Mouse (Mus musculus) stomach, embryonic 15.5 days (tissue): ENCODE results near the gene Kcnj14. TPM values are rescaled to one million over a fixed set of nuclear protein-coding genes. Genes with fewer than 3 reads are reported as not detected.

Source experiments
- ATAC-seq: fragments of 200-750 bp; cut with Nextera tagmentation; 2 replicates; pipeline ENCODE4 v1.8.0; 2017; ENCODE audit warnings: low read depth, moderate number of reproducible peaks, moderate TSS enrichment; ENCODE audit not compliant: insufficient read depth, low FRiP score
- H3K27ac ChIP-seq: fragments of 300-500 bp; sonication (generic); 2 replicates; pipeline ENCODE4 v1.5.1; 2015; ENCODE audit warnings: mild to moderate bottlenecking, inconsistent platforms
- H3K27me3 ChIP-seq: fragments of 300-500 bp; sonication (generic); replicated peaks from 2 replicates; pipeline ENCODE4 v1.6.1; 2015; ENCODE audit warnings: inconsistent platforms
- H3K36me3 ChIP-seq: fragments of 300-500 bp; sonication (generic); 2 replicates; pipeline ENCODE4 v1.6.1; 2015; ENCODE audit warnings: inconsistent platforms
- H3K4me1 ChIP-seq: fragments of 300-500 bp; sonication (generic); 2 replicates; pipeline ENCODE4 v1.6.1; 2015; ENCODE audit warnings: inconsistent platforms
- H3K4me2 ChIP-seq: fragments of 300-500 bp; sonication (generic); 2 replicates; pipeline ENCODE4 v1.6.1; 2015; ENCODE audit warnings: mild to moderate bottlenecking, inconsistent platforms
- H3K4me3 ChIP-seq: fragments of 300-500 bp; sonication (generic); replicated peaks from 2 replicates; pipeline ENCODE4 v1.5.1; 2015; ENCODE audit warnings: inconsistent platforms
- H3K9ac ChIP-seq: fragments of 300-500 bp; sonication (generic); 2 replicates; pipeline ENCODE4 v1.6.1; 2015; ENCODE audit warnings: inconsistent platforms
- H3K9me3 ChIP-seq: fragments of 300-500 bp; sonication (generic); 2 replicates; pipeline ENCODE4 v1.6.1; 2016; ENCODE audit warnings: inconsistent platforms
- WGBS: fragments of 180-500 bp; shearing (Covaris S2); methylation state at CpG from one replicate; pipeline ENCODE4 v1.1.7; 2015; 5-methylcytosine and 5-hydroxymethylcytosine counted together
- polyA plus RNA-seq: library from polyadenylated mRNA; unstranded; fragments of >200 nt; fragmentation: Nextera tagmentation; extraction: Ambion mirVana; gene quantifications from 2 replicates; pipeline ENCODE4 v1.2.1, GENCODE M21; 2015

Kcnj14 gene
- polyA plus RNA-seq, 1 experiment from 2014 or later = 1.0 TPM

DNA sequence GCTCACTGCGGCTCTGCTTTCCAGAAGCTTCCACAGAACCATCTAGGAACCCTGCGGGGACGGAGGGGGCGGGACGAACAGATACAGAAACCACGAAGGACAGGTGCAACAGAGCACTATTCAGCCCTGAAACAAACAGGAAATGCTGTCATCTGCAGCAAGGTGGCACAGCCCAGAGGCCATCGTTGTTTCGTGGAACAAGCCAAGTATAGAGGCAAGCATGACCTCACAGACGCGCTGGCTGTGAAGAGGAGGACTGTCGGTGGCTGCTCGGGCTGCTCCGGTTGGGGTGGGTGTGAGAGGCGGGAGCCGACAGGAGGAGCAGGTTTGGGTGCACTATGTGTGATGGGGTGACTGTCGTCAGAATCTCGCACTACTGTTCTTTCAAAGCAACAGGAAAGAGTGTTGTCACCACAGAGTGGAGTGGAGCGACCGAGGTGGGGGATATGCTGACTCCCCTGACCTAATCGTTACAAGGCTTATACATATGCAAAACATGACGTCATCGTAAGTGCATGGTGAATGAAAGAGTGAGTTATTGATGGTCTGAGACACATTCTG is 45.4 kb downstream of the Kcnj14 start:
- Histone ChIP-seq H3K9me3 (no peaks in the 10 kb centered on the region), H3K36me3 (no peaks in the 10 kb centered on the region), H3K4me2 (peak overlapping the region; percentile 39), H3K4me1 (peaks cover 10% of the 10 kb centered on the region; the same call in 1 of the 2 replicates), H3K27me3 (no peaks in the 10 kb centered on the region; the same call in 1 of the 2 replicates), H3K9ac (no peak overlapping the region), H3K4me3 (no peak overlapping the region), H3K27ac (no peak overlapping the region)
- 20% methylated on average over 22 of the region's 22 CpGs for WGBS
- no peak for ATAC-seq

DNA sequence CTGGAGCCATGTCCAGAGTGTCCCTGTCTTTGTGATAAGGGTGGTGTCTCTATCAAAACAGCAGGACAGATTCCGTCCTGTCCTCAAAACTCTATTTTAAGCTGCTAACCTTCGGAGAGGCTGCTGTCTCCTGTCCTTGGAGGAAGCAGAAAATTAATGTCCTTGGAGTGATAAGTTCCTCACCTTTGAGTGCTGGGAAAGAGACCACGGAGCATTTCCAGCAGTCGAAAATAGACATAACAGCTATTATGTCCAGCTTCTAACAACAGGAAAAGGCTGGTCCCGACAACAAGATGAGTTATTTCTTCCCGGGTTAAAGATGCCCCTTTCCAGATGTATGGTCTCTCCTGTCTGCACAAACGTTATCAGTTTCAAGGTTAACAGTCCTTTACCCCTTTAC is 49.3 kb downstream of the Kcnj14 start:
- ATAC-seq = no peak
- H3K9me3 ChIP-seq = no peaks in the 10 kb centered on the region
- WGBS = 58% methylated on average over 7 of the region's 7 CpGs

DNA sequence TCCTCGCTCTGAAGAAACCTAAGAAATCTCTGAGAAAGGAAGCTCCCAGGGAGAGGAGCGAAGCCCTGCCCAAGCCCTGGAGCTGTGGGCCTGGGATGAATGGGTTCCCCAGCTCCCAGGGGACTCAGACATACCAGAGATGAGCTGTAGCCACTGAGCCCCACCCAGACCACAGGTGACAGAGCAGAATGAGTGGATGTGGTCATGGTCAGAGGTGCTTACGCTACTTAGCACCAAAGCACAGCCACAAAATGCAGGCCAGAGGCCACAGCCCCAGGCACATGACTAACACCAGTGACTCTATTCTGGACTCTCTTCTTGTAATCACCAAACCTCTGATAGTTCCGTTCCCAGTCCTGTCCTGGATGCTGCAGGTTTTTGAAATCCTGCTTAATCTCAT is 53.5 kb downstream of the Kcnj14 start:
- WGBS = 63% methylated on average over 4 of the region's 4 CpGs
- no peaks in the 10 kb centered on the region for H3K27me3 ChIP-seq
- no peaks in the 10 kb centered on the region for H3K36me3 ChIP-seq
- no peak overlapping the region for H3K4me2 ChIP-seq
- no peak overlapping the region for H3K9ac ChIP-seq
- no peak overlapping the region for H3K4me3 ChIP-seq
- H3K4me1 ChIP-seq = 0 out of 2 replicates have a peak, but pooled peaks cover 4% of the 10 kb centered on the region
- H3K27ac ChIP-seq = no peak overlapping the region
- H3K9me3 ChIP-seq = no peaks in the 10 kb centered on the region
- no peak for ATAC-seq

More for the DNA sequence above, 49.3 kb downstream of the Kcnj14 start:
- no peak overlapping the region for H3K9ac ChIP-seq
- H3K4me2 ChIP-seq = no peak overlapping the region
- H3K4me1 ChIP-seq = peaks cover 3% of the 10 kb centered on the region; the same call in 1 of the 2 replicates
- no peak overlapping the region for H3K4me3 ChIP-seq
- no peak overlapping the region for H3K27ac ChIP-seq
- H3K36me3 ChIP-seq = no peaks in the 10 kb centered on the region
- no peaks in the 10 kb centered on the region for H3K27me3 ChIP-seq

DNA sequence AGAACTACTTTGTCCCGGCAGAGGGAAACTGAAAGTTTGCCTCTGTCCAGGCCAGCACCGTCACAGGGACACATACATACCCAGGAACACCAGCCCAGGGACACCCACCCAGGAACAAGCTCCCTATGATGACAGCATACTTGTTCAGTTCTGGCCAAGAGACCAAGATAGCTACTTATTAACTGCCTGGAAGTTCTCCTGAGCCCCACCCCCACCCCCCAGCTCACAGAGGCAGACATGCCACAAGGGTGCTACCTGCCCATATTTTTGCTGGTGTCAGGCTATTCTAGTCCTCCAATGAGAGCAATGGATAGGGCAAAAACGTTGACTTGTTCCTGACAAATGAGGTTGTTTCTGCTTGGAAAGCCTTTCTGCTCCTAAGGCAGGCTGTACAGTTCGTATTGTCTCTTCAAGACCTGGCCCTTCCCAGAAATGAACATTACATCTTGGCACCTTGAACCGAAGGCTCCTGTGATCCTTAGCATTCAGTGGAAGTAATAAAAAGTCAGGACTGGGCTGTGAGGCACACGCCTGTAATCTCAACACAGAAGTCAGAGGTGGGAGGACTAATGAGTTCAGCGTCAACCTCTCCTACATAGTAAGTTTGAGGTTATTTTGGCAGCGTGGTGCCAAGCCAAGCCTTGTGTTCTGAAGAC is 54.0 kb downstream of the Kcnj14 start:
- 55% methylated on average over 8 of the region's 8 CpGs for WGBS
- Histone ChIP-seq H3K4me1 (0 out of 2 replicates have a peak, but pooled peaks cover 4% of the 10 kb centered on the region), H3K36me3 (no peaks in the 10 kb centered on the region), H3K4me2 (no peak overlapping the region), H3K27ac (no peak overlapping the region), H3K4me3 (no peak overlapping the region), H3K9me3 (no peaks in the 10 kb centered on the region), H3K9ac (no peak overlapping the region), H3K27me3 (no peaks in the 10 kb centered on the region)
- ATAC-seq = no peak

DNA sequence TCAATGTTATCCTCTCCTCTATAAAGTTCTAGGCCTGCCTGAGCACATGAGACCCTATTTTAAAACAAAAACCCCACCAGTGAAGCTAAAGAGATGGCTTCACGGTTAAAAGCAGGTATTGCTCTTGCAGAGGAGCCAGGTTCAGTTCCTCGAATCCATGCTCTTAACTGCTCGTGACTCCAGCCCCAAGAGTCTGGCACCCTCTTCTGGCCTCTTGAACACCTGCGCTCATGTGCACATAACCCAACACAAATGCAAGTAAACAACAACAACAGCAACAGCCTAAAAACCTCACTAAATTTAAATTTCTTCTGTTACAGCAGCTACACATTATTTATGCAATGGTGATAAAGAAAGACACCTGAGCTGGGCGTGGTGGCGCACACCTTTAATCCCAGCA is 57.1 kb downstream of the Kcnj14 start:
- no peak for ATAC-seq
- Histone ChIP-seq H3K4me1 (0 out of 2 replicates have a peak, but pooled peaks cover 4% of the 10 kb centered on the region), H3K9ac (no peak overlapping the region), H3K27me3 (no peaks in the 10 kb centered on the region), H3K9me3 (no peaks in the 10 kb centered on the region), H3K4me3 (no peak overlapping the region), H3K27ac (no peak overlapping the region), H3K36me3 (no peaks in the 10 kb centered on the region), H3K4me2 (no peak overlapping the region)
- 91% methylated on average over 6 of the region's 6 CpGs for WGBS

DNA sequence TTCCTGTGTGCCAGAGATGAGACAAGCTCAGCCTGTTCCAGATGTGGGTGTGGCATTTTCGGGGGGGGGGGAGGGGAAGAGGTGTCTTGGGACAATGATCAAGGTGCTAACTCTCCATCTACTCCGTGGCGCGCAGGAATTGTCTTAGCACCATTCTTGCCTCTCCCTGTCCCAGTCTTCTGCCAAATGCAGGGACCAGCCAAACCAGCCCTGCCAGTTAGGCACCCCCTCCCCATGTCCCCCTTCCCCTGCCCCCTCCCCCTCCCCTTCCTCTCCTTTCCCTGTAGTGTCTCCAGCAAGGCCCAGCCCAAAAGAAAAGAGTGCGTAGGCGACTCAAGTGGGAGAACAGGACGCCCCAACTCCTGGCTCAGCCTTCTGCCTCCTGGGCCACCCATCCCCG is 57.8 kb downstream of the Kcnj14 start:
- H3K9ac ChIP-seq = no peak overlapping the region
- no peak overlapping the region for H3K4me2 ChIP-seq
- H3K27me3 ChIP-seq = no peaks in the 10 kb centered on the region
- H3K36me3 ChIP-seq = no peaks in the 10 kb centered on the region
- H3K9me3 ChIP-seq = no peaks in the 10 kb centered on the region
- H3K27ac ChIP-seq = no peak overlapping the region
- no peak overlapping the region for H3K4me3 ChIP-seq
- ATAC-seq = no peak
- WGBS = 53% methylated on average over 8 of the region's 8 CpGs
- H3K4me1 ChIP-seq = 0 out of 2 replicates have a peak, but pooled peaks cover 4% of the 10 kb centered on the region

Other genes starting within 250 kb of the Kcnj14 start
- gene Fgf21, start 209.3 kb downstream of the Kcnj14 start, polyA plus RNA-seq = 0.18 and 0.41 TPM in 2 replicates
- 0.76 and 0.84 TPM in 2 replicates for gene Fut1, start 207.5 kb downstream of the Kcnj14 start, polyA plus RNA-seq
- 0.19 and 0.31 TPM in 2 replicates for gene Izumo1, start 203.0 kb downstream of the Kcnj14 start, polyA plus RNA-seq
- gene Rasip1, start 197.3 kb downstream of the Kcnj14 start, polyA plus RNA-seq = 11.0 and 11.6 TPM in 2 replicates
- 7.4 and 9.5 TPM in 2 replicates for gene Mamstr, start 184.8 kb downstream of the Kcnj14 start, polyA plus RNA-seq
- gene Fut2, start 158.4 kb downstream of the Kcnj14 start, polyA plus RNA-seq = 5.2 and 6.7 TPM in 2 replicates
- 0.70 and 1.0 TPM in 2 replicates for gene Ntn5, start 140.8 kb downstream of the Kcnj14 start, polyA plus RNA-seq
- gene Sec1, start 130.4 kb downstream of the Kcnj14 start, polyA plus RNA-seq = 3.6 and 4.5 TPM in 2 replicates
- gene Car11, start 124.9 kb downstream of the Kcnj14 start, polyA plus RNA-seq = 9.6 and 10.1 TPM in 2 replicates
- 2.8 and 4.4 TPM in 2 replicates for gene Dbp, start 119.7 kb downstream of the Kcnj14 start, polyA plus RNA-seq
- gene Rpl18, start 109.3 kb downstream of the Kcnj14 start, polyA plus RNA-seq = 954 and 1,069 TPM in 2 replicates
- 35.4 and 36.7 TPM in 2 replicates for gene Sphk2, start 106.8 kb downstream of the Kcnj14 start, polyA plus RNA-seq
- gene Fam83e, start 103.6 kb downstream of the Kcnj14 start, polyA plus RNA-seq = 12.8 and 13.3 TPM in 2 replicates
- gene Spaca4, start 99.0 kb downstream of the Kcnj14 start, polyA plus RNA-seq = 0.45 TPM in 1 of 2 replicates, not detected in the other
- 1.1 and 1.9 TPM in 2 replicates for gene Lmtk3, start 41.0 kb downstream of the Kcnj14 start, polyA plus RNA-seq
- 6.7 and 14.4 TPM in 2 replicates for gene Sult2b1, start 40.1 kb downstream of the Kcnj14 start, polyA plus RNA-seq
- gene Cyth2, start 10.2 kb downstream of the Kcnj14 start, polyA plus RNA-seq = 85.0 and 103 TPM in 2 replicates
- gene Grwd1, start 6.2 kb upstream of the Kcnj14 start, polyA plus RNA-seq = 57.0 and 64.3 TPM in 2 replicates
- gene Kdelr1, start 48.0 kb upstream of the Kcnj14 start, polyA plus RNA-seq = 72.0 and 79.7 TPM in 2 replicates
- gene Grin2d, start 53.6 kb upstream of the Kcnj14 start, polyA plus RNA-seq = 0.64 and 0.67 TPM in 2 replicates
- 0.80 and 1.1 TPM in 2 replicates for gene Syngr4, start 71.9 kb upstream of the Kcnj14 start, polyA plus RNA-seq
- 5.8 and 6.8 TPM in 2 replicates for gene Tmem143, start 72.2 kb upstream of the Kcnj14 start, polyA plus RNA-seq
- gene Emp3, start 96.6 kb upstream of the Kcnj14 start, polyA plus RNA-seq = 195 and 238 TPM in 2 replicates
- gene Ccdc114, start 99.3 kb upstream of the Kcnj14 start, polyA plus RNA-seq = 3.6 and 4.5 TPM in 2 replicates
- gene Abcc6, start 205.5 kb upstream of the Kcnj14 start, polyA plus RNA-seq = 1.3 and 2.0 TPM in 2 replicates
- gene Nomo1, start 208.9 kb upstream of the Kcnj14 start, polyA plus RNA-seq = 44.7 and 54.1 TPM in 2 replicates